In the genomic region with DNA sequence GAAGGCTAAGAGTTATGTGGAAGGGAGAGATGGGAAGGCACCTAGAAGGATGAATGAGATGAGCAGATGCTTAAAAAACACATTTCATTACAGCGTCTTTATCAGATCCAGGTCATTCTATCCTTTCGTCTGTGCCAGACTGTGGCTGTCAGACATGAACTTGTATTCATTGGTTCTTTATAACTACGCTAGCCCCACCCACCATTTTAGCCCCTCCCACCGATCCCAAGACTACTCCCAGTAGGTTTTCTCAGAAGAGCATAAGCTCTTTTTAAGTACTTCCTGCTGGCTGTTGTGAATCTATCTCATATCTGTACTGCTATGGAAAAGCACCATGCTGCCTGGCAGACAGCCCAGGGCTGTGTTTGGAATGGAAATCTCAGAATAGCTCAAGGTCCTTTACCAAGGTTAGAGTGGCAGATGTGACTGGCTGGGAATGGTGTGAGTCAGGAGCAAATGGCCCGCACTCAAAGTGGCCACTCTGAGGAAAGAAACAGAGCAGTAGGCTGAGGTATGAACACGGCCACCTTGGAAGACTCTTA, we compare ENCODE assay signal across 10 mouse cellular contexts.
DNase-seq lines count a peak whose midpoint lies in the region; ATAC-seq and TF ChIP-seq lines count a peak whose summit lies in the region.
"Had no signal": no experiment of that assay in that cellular context is flagged by ENCODE, and none has a peak within 500 bp of the region (broad histone marks: within the 10 kb centered on the region; RNA-seq: fewer than 3 reads in every experiment).

No protein-coding gene starts in this region.

- intact Hi-C loops in heart, postnatal 25 days (cut with DNase I), result no loop called here

- H3K9me3 ChIP-seq in kidney, embryonic 14.5 days (ENCODE audit: control insufficient read depth, low read length), result no peaks in the 10 kb centered on the region
- no peaks in the 10 kb centered on the region for H3K9me3 ChIP-seq in lung, postnatal 0 days (ENCODE audit: low read length)

- H3K9ac ChIP-seq in kidney, embryonic 14.5 days (ENCODE audit: low read depth, low read length), result no peak overlapping the region
- H3K9ac ChIP-seq in lung, postnatal 0 days (replicated peaks; ENCODE audit: low read depth), result no peak overlapping the region

- H3K36me3 ChIP-seq in kidney, embryonic 14.5 days (ENCODE audit: control insufficient read depth, insufficient read depth, low read length), result no peaks in the 10 kb centered on the region
- no peaks in the 10 kb centered on the region for H3K36me3 ChIP-seq in lung, postnatal 0 days (ENCODE audit: insufficient read depth, low read length)

- H3K4me3 ChIP-seq in kidney, embryonic 14.5 days (ENCODE audit: low read length), result no peak overlapping the region
- H3K4me3 ChIP-seq in lung, postnatal 0 days (ENCODE audit: low read depth, low read length), result no peak overlapping the region

- DNase-seq in kidney, adult 11 months, result peak; percentile 20
- peak; percentile 47 to 67 for DNase-seq in adrenal gland, postnatal 4 days (ENCODE audit: low spot score in 2 of 2)
- peak; percentile 2 for DNase-seq in heart, postnatal 25 days (ENCODE audit: low spot score)
- DNase-seq in lung, postnatal 0 days (ENCODE audit: low spot score), result peak; percentile 26

- no peaks in the 10 kb centered on the region for H3K27me3 ChIP-seq in kidney, embryonic 14.5 days (ENCODE audit: control insufficient read depth, insufficient read depth, low read length)
- H3K27me3 ChIP-seq in lung, postnatal 0 days (replicated peaks; ENCODE audit: insufficient read depth, low read length), result no peaks in the 10 kb centered on the region

- TF ChIP-seq EP300 in lung, postnatal 0 days (IDR thresholded peaks at IDR 0.05), result no peak

- no peak overlapping the region for H3K27ac ChIP-seq in kidney, embryonic 14.5 days (ENCODE audit: low read depth, low read length)
- H3K27ac ChIP-seq in lung, postnatal 0 days (ENCODE audit: low read length), result no peak overlapping the region
- H3K27ac ChIP-seq: macrophage had no signal

- no peak overlapping the region for H3K4me2 ChIP-seq in kidney, embryonic 14.5 days (replicated peaks; ENCODE audit: low read depth, low read length)
- H3K4me2 ChIP-seq in lung, postnatal 0 days (replicated peaks; ENCODE audit: low read depth, low read length), result no peak overlapping the region

- no peaks in the 10 kb centered on the region for H3K4me1 ChIP-seq in kidney, embryonic 14.5 days (ENCODE audit: control insufficient read depth, insufficient read depth, low read length)
- H3K4me1 ChIP-seq in lung, postnatal 0 days (ENCODE audit: insufficient read depth, low read depth, low read length), result no peaks in the 10 kb centered on the region

- 79% methylated on average over 6 of the region's 6 CpGs for WGBS in kidney, embryonic 14.5 days
- WGBS in lung, postnatal 0 days, result 61% methylated on average over 6 of the region's 6 CpGs

- TF ChIP-seq CTCF in lung, postnatal 0 days (IDR thresholded peaks at IDR 0.05), result no peak

- no peak for ATAC-seq in kidney, embryonic 14.5 days (ENCODE audit: low FRiP score, low TSS enrichment)
- peak; percentile 54 for ATAC-seq in lung, postnatal 0 days
- ATAC-seq in megakaryocyte progenitor cell, adult 5-6 weeks (replicated peaks; ENCODE audit: poor library complexity), result no peak
- no peak for ATAC-seq in CD4-positive, CD25-positive, alpha-beta regulatory T cell, adult 4 months
- ATAC-seq in granulocyte monocyte progenitor cell, adult 5-6 weeks (replicated peaks; ENCODE audit: poor library complexity, severe bottlenecking), result no peak
- ATAC-seq: Patski had no signal

Comparison
In these comparisons a context has a peak if more than half of its experiments do, and no peak if none do; other contexts are left out.
1. DNase-seq: peak in every context shown above with its lines; median percentile 57 in adrenal gland, postnatal 4 days; 26 in lung, postnatal 0 days; 20 in kidney, adult 11 months; 2 in heart, postnatal 25 days.